Mouse (Mus musculus) limb, embryonic 13.5 days (tissue): ENCODE results near the gene Stag1. TPM values are rescaled to one million over a fixed set of nuclear protein-coding genes. Genes with fewer than 3 reads are reported as not detected.

ENCODE experiments used
- ATAC-seq: fragments of 200-750 bp; cut with Nextera tagmentation; 2 replicates; pipeline ENCODE4 v1.8.0; 2017; ENCODE audit warnings: low read depth, moderate number of reproducible peaks, moderate TSS enrichment; ENCODE audit not compliant: low FRiP score
- H3K27ac ChIP-seq: fragments of 300-500 bp; sonication (generic); 2 replicates; pipeline ENCODE4 v1.5.1; 2015; ENCODE audit warnings: inconsistent platforms, mild to moderate bottlenecking, moderate library complexity
- H3K27me3 ChIP-seq: fragments of 300-500 bp; sonication (generic); 2 replicates; pipeline ENCODE4 v1.6.1; 2015; ENCODE audit warnings: mild to moderate bottlenecking, inconsistent platforms
- H3K36me3 ChIP-seq: fragments of 300-500 bp; sonication (generic); 2 replicates; pipeline ENCODE4 v1.6.1; 2015; ENCODE audit warnings: inconsistent platforms, mild to moderate bottlenecking, moderate library complexity
- H3K4me1 ChIP-seq: fragments of 300-500 bp; sonication (generic); 2 replicates; pipeline ENCODE4 v1.6.1; 2015; ENCODE audit warnings: inconsistent platforms
- H3K4me2 ChIP-seq: fragments of 300-500 bp; sonication (generic); replicated peaks from 2 replicates; pipeline ENCODE4 v1.6.1; 2015; ENCODE audit warnings: inconsistent platforms, mild to moderate bottlenecking, moderate library complexity
- H3K4me3 ChIP-seq: fragments of 300-500 bp; sonication (generic); 2 replicates; pipeline ENCODE4 v1.5.1; 2015; ENCODE audit warnings: moderate library complexity, mild to moderate bottlenecking, inconsistent platforms
- H3K9ac ChIP-seq: fragments of 300-500 bp; sonication (generic); 2 replicates; pipeline ENCODE4 v1.6.1; 2015; ENCODE audit warnings: mild to moderate bottlenecking, inconsistent platforms
- H3K9me3 ChIP-seq: fragments of 300-500 bp; sonication (generic); 2 replicates; pipeline ENCODE4 v1.6.1; 2016; ENCODE audit warnings: inconsistent platforms
- WGBS: fragments of 180-500 bp; shearing (Covaris S2); methylation state at CpG from one replicate; pipeline ENCODE4 v1.1.7; 2015; 5-methylcytosine and 5-hydroxymethylcytosine counted together
- polyA plus RNA-seq: library from polyadenylated mRNA; unstranded; fragments of >200 nt; fragmentation: Nextera tagmentation; extraction: Ambion mirVana; gene quantifications from 2 replicates; pipeline ENCODE4 v1.2.1, GENCODE M21; 2015

The Stag1 gene
- polyA plus RNA-seq, 1 experiment from 2014 or later = 55.4 TPM

DNA sequence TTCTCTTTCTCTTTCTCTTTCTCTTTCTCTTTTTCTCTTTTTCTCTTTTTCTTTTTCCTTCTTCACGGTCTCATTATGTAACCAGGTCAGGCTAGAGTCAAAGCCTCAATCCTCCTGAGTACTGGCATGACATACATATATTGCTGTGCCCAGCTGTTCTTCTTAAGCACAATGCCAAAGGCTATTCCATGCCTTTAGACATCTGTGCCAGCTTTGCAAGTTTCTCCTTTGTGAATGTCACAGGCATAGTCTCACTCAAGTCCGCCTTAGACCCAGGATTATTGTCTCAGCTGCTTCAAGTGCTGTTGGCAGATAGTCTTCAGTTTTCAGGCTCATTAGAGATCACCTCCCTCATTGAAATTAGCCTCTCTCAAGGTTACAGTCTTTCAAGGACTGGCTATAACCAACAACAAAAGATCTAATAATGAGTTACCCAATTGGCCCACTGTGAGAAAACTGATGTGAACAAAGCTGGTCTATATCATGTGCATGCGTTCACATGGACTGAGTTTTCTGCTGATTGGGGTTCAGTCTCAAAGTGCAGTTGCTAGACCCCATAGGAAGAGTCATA, 16.0 kb downstream of the Stag1 start:
- no peak overlapping the region for H3K9ac ChIP-seq
- no peak for ATAC-seq
- H3K4me2 ChIP-seq = no peak overlapping the region
- H3K9me3 ChIP-seq = no peaks in the 10 kb centered on the region
- no peak overlapping the region for H3K27ac ChIP-seq
- H3K27me3 ChIP-seq = no peaks in the 10 kb centered on the region
- no peak overlapping the region for H3K4me3 ChIP-seq
- peaks cover 7% of the 10 kb centered on the region for H3K4me1 ChIP-seq
- no peaks in the 10 kb centered on the region for H3K36me3 ChIP-seq
- WGBS = 80% methylated on average over 3 of the region's 3 CpGs

DNA sequence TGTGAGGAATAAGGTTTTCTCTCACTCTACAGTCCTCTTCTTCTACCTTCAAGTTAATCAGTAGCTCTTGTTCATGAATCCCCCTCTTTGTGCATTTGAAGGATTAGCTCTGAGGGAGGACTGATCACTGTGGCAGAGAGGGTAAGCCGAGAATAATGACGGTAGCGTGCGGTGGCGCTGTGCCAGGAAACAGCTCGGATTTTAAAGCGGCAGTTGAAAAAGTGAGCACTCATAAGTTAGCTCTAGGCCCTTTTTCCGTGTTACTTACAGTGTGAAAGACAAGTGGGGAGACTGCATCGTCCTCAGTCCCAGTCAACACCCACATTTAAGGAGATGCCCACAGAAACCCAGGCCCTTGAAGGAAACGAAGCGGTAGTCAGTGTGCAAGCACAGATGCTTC, 19.3 kb downstream of the Stag1 start:
- H3K4me1 ChIP-seq = peaks cover 7% of the 10 kb centered on the region
- H3K4me2 ChIP-seq = no peak overlapping the region
- H3K9me3 ChIP-seq = no peaks in the 10 kb centered on the region
- no peak overlapping the region for H3K27ac ChIP-seq
- ATAC-seq = no peak
- H3K4me3 ChIP-seq = no peak overlapping the region
- H3K27me3 ChIP-seq = no peaks in the 10 kb centered on the region
- no peak overlapping the region for H3K9ac ChIP-seq
- H3K36me3 ChIP-seq = no peaks in the 10 kb centered on the region
- WGBS = 50% methylated on average over 11 of the region's 11 CpGs

DNA sequence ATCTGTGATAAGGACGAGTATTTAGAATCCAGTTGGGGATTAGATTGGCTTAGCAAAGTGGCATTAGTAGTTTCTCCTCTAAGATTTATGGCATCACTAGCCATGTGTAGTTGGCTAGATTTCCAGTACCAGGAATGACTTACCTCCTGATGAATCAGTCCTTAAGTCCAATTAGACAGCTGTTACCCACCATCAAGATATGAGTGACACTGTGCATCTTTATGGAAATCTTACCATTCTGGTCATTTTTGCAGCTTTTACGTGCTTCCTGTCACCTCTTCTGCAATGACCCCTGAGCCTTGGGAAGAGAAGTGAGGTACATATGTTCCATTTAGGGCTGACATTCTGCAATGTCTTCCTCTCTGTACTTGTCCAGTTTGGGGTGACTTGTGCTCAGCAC, 28.7 kb downstream of the Stag1 start:
- 76% methylated on average over 2 of the region's 2 CpGs for WGBS
- no peak overlapping the region for H3K4me2 ChIP-seq
- no peaks in the 10 kb centered on the region for H3K36me3 ChIP-seq
- H3K9ac ChIP-seq = no peak overlapping the region
- no peak for ATAC-seq
- H3K27ac ChIP-seq = no peak overlapping the region
- no peak overlapping the region for H3K4me3 ChIP-seq
- no peaks in the 10 kb centered on the region for H3K27me3 ChIP-seq
- H3K9me3 ChIP-seq = no peaks in the 10 kb centered on the region
- H3K4me1 ChIP-seq = no peaks in the 10 kb centered on the region

DNA sequence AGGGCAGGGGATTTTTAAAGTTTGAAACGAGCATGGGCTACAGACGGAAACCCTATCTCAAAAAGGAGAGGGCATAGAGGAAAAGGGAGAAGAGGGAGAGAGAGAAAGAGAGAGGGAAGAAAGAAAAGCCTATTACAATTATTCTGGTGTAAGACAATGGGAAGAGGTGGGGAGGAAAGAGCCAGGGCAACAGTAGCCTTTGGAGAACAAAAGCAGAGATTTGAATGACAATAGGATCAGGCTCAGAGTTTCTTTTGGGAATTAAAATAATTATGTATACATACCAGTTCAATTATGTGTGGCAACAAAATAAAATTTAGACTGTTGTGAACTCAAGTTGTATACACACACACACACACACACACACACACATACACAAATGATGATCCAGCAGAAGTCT, 43.2 kb downstream of the Stag1 start:
- Histone ChIP-seq H3K9me3 (no peaks in the 10 kb centered on the region), H3K4me2 (no peak overlapping the region), H3K9ac (no peak overlapping the region), H3K4me1 (peaks cover 18% of the 10 kb centered on the region), H3K27me3 (no peaks in the 10 kb centered on the region), H3K36me3 (no peaks in the 10 kb centered on the region), H3K27ac (no peak overlapping the region), H3K4me3 (no peak overlapping the region)
- WGBS = 75% methylated on average over 2 of the region's 2 CpGs
- no peak for ATAC-seq

DNA sequence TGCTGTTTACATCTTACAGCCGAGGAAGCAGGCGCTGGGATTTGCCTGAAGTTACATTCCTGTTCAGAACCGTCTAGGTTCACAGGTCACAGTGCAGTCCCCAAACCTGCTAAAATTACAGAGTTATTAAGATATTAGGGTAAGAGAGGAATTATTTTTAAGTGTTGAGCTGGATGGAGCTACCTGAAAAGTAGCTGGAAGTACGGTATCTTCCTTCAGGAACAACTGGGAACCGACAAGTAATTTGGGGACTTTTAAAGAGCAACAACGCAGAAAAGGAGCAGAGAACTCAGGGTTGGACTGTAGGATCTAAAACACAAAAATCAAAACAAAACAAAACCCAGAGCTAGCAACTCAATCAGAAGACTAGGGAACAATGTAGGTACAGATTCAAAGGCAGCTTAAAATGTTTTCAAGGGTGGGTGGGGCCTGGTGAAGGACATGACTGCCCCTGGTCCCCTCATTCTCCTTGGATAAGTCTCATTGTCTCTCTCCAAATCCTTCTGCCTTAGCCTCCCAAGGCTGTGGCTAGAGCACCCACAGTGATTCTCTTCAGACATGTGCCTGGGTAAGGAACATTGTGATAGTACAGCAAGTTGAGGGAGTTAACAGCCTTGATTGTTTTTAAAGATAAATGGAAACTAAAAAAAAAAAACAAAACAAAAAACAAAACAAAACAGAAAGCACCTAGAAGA, 43.9 kb downstream of the Stag1 start:
- Histone ChIP-seq H3K9me3 (no peaks in the 10 kb centered on the region), H3K27ac (peak overlapping the region; percentile 98), H3K4me2 (peak overlapping the region; percentile 74), H3K27me3 (no peaks in the 10 kb centered on the region), H3K4me1 (peaks cover 18% of the 10 kb centered on the region), H3K36me3 (no peaks in the 10 kb centered on the region), H3K4me3 (peak overlapping the region; percentile 74), H3K9ac (no peak overlapping the region)
- 53% methylated on average over 6 of the region's 6 CpGs for WGBS
- no peak for ATAC-seq

DNA sequence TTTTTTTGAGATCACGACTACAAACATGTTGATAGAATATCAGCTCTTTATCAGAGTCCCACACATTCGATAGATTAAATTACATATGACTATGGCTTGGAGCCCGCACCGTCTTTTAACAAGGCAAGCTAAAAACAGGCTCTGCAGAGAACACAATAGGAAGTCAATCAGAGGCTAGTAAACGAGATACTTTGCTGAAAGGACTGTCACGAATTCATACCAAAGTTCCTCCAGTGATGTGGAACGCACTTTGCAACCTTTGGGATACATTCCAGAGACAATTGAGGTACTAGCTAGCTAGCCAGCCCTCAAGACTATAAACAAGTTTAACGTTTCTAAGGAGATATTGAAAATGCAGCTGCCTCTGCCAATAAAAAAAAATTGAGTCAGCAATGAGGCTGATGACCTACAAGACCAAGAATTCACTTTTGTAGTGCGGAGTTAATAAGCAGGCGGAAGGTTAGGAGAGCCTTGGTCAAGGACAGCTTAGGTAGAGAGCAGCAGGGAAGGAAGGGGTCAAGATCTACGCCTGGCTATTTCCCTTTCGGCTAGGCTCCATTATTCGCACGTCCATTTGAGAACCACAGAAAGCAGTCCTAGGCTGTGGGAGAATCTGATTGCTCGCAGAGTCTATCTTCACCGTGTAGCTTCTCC, 44.7 kb downstream of the Stag1 start:
- Histone ChIP-seq H3K9ac (peak overlapping the region; percentile 72), H3K36me3 (no peaks in the 10 kb centered on the region), H3K4me1 (peaks cover 18% of the 10 kb centered on the region), H3K27me3 (no peaks in the 10 kb centered on the region), H3K4me2 (peak overlapping the region; percentile 74), H3K9me3 (no peaks in the 10 kb centered on the region), H3K27ac (peak overlapping the region; percentile 98), H3K4me3 (peak overlapping the region; percentile 74)
- WGBS = 3% methylated on average over 16 of the region's 16 CpGs
- ATAC-seq = no peak

DNA sequence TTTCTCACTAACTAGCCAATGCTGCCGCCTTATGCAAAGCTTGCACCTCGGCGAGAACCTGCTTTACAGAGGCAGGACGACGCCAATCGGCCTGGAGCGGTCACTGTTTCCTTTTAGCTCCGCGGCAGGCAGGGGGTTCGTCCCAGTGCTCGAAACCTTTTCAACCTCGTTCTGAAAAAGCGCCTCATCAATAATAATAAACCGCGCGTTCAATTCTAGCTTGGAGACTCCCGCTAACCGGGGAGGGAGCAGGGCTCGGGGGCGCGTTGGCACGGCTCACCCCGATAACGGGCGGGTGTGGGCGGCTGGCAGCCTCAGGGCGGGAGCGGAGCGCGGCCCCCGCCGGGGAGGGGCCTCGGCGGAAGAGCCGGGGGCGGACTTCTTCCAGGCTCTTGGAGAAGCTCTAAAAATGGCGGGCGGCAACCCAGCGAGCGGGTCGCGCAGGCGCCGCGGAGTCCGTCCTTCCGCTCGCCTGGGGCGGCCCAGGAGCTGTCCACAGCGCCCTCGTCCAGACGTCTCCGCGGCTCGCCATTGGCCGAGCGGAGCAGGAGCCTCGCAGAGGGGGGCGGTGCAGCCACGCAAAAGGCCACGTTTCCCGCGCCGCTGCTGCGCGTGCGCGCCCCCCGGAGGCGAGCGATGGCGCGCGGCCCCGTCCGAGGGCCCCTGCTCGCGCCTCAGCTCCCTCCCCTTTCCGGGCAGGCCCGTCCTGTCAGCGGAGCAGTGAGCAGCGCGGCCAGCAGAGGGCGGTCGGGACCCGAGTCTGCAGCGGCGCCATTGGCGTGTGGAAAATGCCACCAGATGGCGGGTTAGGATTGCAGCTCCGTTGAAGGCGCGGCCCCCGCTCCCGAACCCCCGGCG, 45.5 kb downstream of the Stag1 start:
- Histone ChIP-seq H3K9me3 (no peaks in the 10 kb centered on the region), H3K4me1 (peaks cover 18% of the 10 kb centered on the region), H3K9ac (peak overlapping the region; percentile 93), H3K36me3 (no peaks in the 10 kb centered on the region), H3K4me3 (peak overlapping the region; percentile 74), H3K27me3 (no peaks in the 10 kb centered on the region), H3K27ac (peak overlapping the region; percentile 98), H3K4me2 (peak overlapping the region; percentile 74)
- WGBS = under 1% methylated on average over 87 of the region's 97 CpGs
- peak; percentile 98 for ATAC-seq

DNA sequence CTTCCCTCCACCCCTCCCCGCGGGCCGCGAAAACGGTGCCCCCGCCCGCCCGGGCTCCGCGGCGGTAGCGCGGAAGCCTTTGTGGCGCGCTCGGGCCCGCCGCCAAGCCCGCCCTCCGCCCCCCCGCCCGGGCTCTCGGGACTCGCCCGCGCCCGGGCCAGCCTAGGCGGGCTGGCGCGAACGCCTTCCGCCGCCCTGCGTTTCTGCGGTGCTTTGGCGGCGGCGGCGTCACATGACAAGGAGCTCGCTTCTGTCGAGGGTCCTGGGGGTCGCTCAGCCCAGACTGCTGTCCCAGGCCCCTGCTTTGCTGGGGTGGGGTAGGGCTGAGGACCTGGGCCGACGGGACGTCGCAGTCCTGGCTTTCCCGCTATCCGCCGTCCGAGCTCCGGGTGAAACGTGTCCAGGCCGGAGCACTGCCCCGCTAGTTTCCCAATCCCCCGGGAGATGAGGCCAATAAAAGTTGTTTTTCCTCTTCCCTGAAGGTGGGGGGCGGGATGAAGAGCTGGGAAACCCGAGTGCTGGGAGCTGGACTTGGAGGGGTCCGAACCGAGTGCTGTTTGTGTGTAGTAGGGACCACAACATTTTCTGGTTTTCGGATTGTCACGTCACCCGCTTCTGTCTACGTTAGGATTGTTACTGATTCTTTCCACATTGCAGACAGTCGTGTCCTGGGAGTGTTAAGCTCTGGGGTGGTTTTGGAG, 46.6 kb downstream of the Stag1 start:
- peak overlapping the region; percentile 93 for H3K9ac ChIP-seq
- H3K4me3 ChIP-seq = peak overlapping the region; percentile 74
- H3K27me3 ChIP-seq = no peaks in the 10 kb centered on the region
- peak overlapping the region; percentile 98 for H3K27ac ChIP-seq
- H3K36me3 ChIP-seq = no peaks in the 10 kb centered on the region; the same call in 1 of the 2 replicates
- peaks cover 18% of the 10 kb centered on the region for H3K4me1 ChIP-seq
- under 1% methylated on average over 43 of the region's 64 CpGs for WGBS
- ATAC-seq = peak; percentile 33
- peak overlapping the region; percentile 65 for H3K4me2 ChIP-seq
- no peaks in the 10 kb centered on the region for H3K9me3 ChIP-seq

DNA sequence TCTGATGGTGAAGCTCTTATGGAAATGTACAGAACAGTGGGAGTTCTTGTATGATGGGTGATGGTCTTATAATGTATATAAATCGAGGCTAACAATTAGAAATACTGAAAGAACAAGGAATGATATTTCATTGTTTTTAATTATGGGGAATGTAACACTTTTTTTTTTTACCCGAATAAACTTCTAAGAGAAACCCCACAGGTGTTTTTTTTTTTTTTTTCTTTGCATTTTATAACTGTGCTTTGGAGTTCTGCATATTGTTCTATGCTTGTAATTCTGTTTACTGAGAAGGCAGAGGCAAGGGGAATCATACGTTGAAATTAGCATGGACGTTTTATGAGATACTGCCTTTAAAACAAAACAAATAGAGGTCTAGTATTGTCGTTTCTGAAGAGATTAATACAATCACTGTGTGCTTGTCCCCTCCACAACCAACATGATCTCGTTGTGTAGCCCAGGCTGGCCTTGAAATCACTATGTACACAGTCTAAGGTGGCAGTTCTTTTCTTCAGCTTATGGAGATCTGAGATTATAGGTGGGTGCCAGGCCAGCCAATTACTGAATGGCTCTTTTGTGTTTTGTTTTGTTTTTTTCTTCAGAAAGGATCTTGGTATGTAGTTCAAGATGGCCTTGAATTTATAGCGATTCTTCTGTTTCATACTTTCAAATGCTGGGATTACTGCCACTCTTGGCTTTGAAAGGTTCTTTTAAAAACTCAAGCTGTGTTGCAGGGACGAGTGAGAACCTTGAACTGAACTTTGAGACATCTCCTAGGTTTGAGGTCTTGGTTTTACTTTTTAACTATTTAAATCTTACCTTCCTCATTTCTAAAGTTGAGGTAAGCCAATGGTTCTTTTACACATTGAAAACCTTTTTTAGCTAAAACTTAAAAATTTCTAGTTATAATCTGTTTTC, 47.7 kb downstream of the Stag1 start:
- peaks cover 18% of the 10 kb centered on the region for H3K4me1 ChIP-seq
- H3K27ac ChIP-seq = no peak overlapping the region
- no peaks in the 10 kb centered on the region for H3K27me3 ChIP-seq
- WGBS = 32% methylated on average over 8 of the region's 8 CpGs
- H3K4me3 ChIP-seq = peak overlapping the region; percentile 74
- peak overlapping the region; percentile 65 for H3K4me2 ChIP-seq
- no peaks in the 10 kb centered on the region; the same call in 1 of the 2 replicates for H3K36me3 ChIP-seq
- H3K9ac ChIP-seq = peak overlapping the region; percentile 39
- ATAC-seq = no peak
- H3K9me3 ChIP-seq = no peaks in the 10 kb centered on the region

DNA sequence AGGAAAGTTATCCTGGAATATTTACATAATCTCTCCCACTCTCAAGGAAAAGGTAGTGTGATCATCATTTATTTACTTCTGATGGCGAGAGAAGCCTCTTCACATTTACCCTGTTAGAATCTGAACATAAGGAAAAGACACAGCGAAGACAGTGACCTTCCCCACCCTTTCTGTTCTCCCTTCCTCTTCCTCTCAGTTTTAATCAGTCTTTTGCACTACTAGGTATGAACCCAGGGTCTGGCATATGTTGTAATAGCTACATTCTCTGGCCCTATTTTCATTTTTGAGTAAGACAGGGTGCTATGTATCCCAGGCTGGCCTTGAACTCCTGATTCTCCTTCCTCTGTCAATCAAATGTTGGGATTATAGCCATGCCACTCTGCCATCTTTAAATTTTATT, 48.7 kb downstream of the Stag1 start:
- no peak for ATAC-seq
- 92% methylated on average over 2 of the region's 2 CpGs for WGBS
- H3K4me3 ChIP-seq = no peak overlapping the region
- no peaks in the 10 kb centered on the region; the same call in 1 of the 2 replicates for H3K36me3 ChIP-seq
- H3K4me2 ChIP-seq = no peak overlapping the region
- H3K4me1 ChIP-seq = peaks cover 14% of the 10 kb centered on the region
- no peak overlapping the region for H3K9ac ChIP-seq
- H3K9me3 ChIP-seq = no peaks in the 10 kb centered on the region
- no peak overlapping the region for H3K27ac ChIP-seq
- H3K27me3 ChIP-seq = no peaks in the 10 kb centered on the region
